Mouse (Mus musculus): ENCODE results near the gene Rft1. TPM values are rescaled to one million over a fixed set of nuclear protein-coding genes. Genes with fewer than 3 reads are reported as not detected.
A peak's percentile ranks its signal among the peaks of the same experiment; 100 is the strongest.

The Rft1 gene
- polyA plus RNA-seq, 1 experiment from 2014 or later = 14.8 TPM

DNA sequence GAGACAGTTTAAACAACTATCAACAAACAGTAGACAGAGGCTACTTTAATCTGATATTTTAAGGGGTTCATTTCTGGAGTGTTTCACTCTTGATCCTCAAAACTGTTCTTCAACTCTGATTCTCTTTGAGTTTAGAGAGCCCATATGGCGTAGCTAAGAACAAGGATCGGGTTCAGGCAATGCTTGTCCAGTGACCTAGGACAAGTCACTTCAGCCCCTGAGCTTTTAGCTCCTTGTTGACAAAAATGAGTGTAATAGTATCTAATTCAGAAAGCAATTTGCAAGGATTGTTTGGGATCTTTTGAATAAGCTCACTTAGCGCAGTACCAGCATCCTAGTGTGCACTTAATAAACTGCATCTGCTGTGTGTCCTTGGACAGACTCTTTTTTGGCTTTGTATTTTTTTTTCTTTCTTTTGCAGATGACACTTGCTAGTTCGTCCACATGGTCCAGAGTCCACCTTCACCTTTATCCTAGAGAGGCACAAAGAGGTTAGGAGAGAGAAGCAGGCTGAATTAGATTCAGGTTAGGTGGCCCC, 600 bp downstream of the Rft1 start:
- Histone ChIP-seq H3K4me3 (peak overlapping the region; percentile 94), H3K27me3 (ENCODE audit: low read depth, poor library complexity, severe bottlenecking) (no peaks in the 10 kb centered on the region), H3K36me3 (peaks cover 4% of the 10 kb centered on the region), H3K9me3 (replicated peaks) (no peaks in the 10 kb centered on the region), H3K4me1 (peaks cover 5% of the 10 kb centered on the region), H3K27ac (replicated peaks) (peak overlapping the region; percentile 98)
- WGBS = 54% methylated on average over 4 of the region's 4 CpGs
- no peak for DNase-seq (ENCODE audit: low spot score)

GRCm38 (mm10) chr14:30655531-30655930, 1.4 kb downstream of the Rft1 start:
- 88% methylated on average over 1 of the region's 1 CpGs for WGBS
- H3K27ac ChIP-seq (replicated peaks) = no peak overlapping the region
- H3K4me1 ChIP-seq = peaks cover 5% of the 10 kb centered on the region
- DNase-seq (ENCODE audit: low spot score) = no peak
- H3K9me3 ChIP-seq (replicated peaks) = no peaks in the 10 kb centered on the region
- H3K27me3 ChIP-seq (ENCODE audit: low read depth, poor library complexity, severe bottlenecking) = no peaks in the 10 kb centered on the region
- peaks cover 10% of the 10 kb centered on the region for H3K36me3 ChIP-seq
- no peak overlapping the region for H3K4me3 ChIP-seq

- H3K36me3 ChIP-seq = peaks cover 91% of the 10 kb centered on the region
- H3K4me1 ChIP-seq = no peaks in the 10 kb centered on the region
- no peak overlapping the region for H3K4me3 ChIP-seq
- DNase-seq (ENCODE audit: low spot score) = no peak
- WGBS = 85% methylated on average over 3 of the region's 3 CpGs
- no peaks in the 10 kb centered on the region for H3K9me3 ChIP-seq (replicated peaks)
- H3K27me3 ChIP-seq (ENCODE audit: low read depth, poor library complexity, severe bottlenecking) = no peaks in the 10 kb centered on the region
- H3K27ac ChIP-seq (replicated peaks) = no peak overlapping the region
Observed at GRCm38 (mm10) chr14:30666061-30666460, 11.9 kb downstream of the Rft1 start.

GRCm38 (mm10) chr14:30666604-30667003, 12.4 kb downstream of the Rft1 start:
- H3K36me3 ChIP-seq = peaks cover 86% of the 10 kb centered on the region
- WGBS = 91% methylated on average over 4 of the region's 4 CpGs
- H3K27me3 ChIP-seq (ENCODE audit: low read depth, poor library complexity, severe bottlenecking) = no peaks in the 10 kb centered on the region
- no peaks in the 10 kb centered on the region for H3K4me1 ChIP-seq
- DNase-seq (ENCODE audit: low spot score) = no peak
- H3K9me3 ChIP-seq (replicated peaks) = no peaks in the 10 kb centered on the region
- H3K27ac ChIP-seq (replicated peaks) = no peak overlapping the region
- H3K4me3 ChIP-seq = no peak overlapping the region

DNA sequence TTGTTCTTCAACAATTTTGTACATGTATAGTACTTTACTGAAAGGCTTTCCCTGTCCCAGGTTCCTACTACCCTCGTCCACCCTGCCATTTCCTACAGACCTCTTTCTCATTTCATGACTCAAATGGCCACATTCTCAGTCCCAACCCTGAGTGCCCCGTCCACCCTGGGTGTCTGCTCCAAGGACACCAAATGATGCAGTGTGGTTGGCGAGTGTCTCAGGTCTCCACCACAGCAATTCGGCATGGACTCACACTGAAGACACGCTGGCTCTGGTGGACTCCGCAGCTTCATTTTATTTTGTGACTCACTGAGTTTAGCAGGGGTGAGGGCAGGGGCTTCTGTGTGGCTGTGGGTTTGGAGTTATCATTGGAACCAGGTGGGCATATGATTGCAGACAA, 16.0 kb downstream of the Rft1 start:
- H3K27me3 ChIP-seq (ENCODE audit: low read depth, poor library complexity, severe bottlenecking) = no peaks in the 10 kb centered on the region
- H3K4me3 ChIP-seq = no peak overlapping the region
- H3K9me3 ChIP-seq (replicated peaks) = no peaks in the 10 kb centered on the region
- H3K27ac ChIP-seq (replicated peaks) = no peak overlapping the region
- peaks cover 69% of the 10 kb centered on the region for H3K36me3 ChIP-seq
- no peak for DNase-seq (ENCODE audit: low spot score)
- no peaks in the 10 kb centered on the region for H3K4me1 ChIP-seq
- 93% methylated on average over 6 of the region's 6 CpGs for whole genome bisulfite sequencing

GRCm38 (mm10) chr14:30671095-30671985, 17.2 kb downstream of the Rft1 start:
- H3K27ac ChIP-seq (replicated peaks) = no peak overlapping the region
- no peaks in the 10 kb centered on the region for H3K4me1 ChIP-seq
- no peak for DNase-seq (ENCODE audit: low spot score)
- peaks cover 65% of the 10 kb centered on the region for H3K36me3 ChIP-seq
- H3K4me3 ChIP-seq = no peak overlapping the region
- WGBS = 77% methylated on average over 15 of the region's 15 CpGs
- H3K27me3 ChIP-seq (ENCODE audit: low read depth, poor library complexity, severe bottlenecking) = no peaks in the 10 kb centered on the region
- no peaks in the 10 kb centered on the region for H3K9me3 ChIP-seq (replicated peaks)

- DNase-seq (ENCODE audit: low spot score) = peak; percentile 82
- 14% methylated on average over 3 of the region's 3 CpGs for WGBS
- no peak overlapping the region for H3K4me3 ChIP-seq
- no peaks in the 10 kb centered on the region for H3K27me3 ChIP-seq (ENCODE audit: low read depth, poor library complexity, severe bottlenecking)
- H3K27ac ChIP-seq (replicated peaks) = no peak overlapping the region
- no peaks in the 10 kb centered on the region for H3K4me1 ChIP-seq
- H3K9me3 ChIP-seq (replicated peaks) = no peaks in the 10 kb centered on the region
- H3K36me3 ChIP-seq = peaks cover 65% of the 10 kb centered on the region
Observed at GRCm38 (mm10) chr14:30671986-30672312, 17.8 kb downstream of the Rft1 start.

- no peak overlapping the region for H3K4me3 ChIP-seq
- H3K9me3 ChIP-seq (replicated peaks) = no peaks in the 10 kb centered on the region
- no peaks in the 10 kb centered on the region for H3K4me1 ChIP-seq
- H3K27me3 ChIP-seq (ENCODE audit: low read depth, poor library complexity, severe bottlenecking) = no peaks in the 10 kb centered on the region
- H3K36me3 ChIP-seq = peaks cover 65% of the 10 kb centered on the region
- 70% methylated on average over 6 of the region's 6 CpGs for WGBS
- no peak overlapping the region for H3K27ac ChIP-seq (replicated peaks)
- DNase-seq (ENCODE audit: low spot score) = no peak
Observed at GRCm38 (mm10) chr14:30674947-30675346, 20.8 kb downstream of the Rft1 start.

DNA sequence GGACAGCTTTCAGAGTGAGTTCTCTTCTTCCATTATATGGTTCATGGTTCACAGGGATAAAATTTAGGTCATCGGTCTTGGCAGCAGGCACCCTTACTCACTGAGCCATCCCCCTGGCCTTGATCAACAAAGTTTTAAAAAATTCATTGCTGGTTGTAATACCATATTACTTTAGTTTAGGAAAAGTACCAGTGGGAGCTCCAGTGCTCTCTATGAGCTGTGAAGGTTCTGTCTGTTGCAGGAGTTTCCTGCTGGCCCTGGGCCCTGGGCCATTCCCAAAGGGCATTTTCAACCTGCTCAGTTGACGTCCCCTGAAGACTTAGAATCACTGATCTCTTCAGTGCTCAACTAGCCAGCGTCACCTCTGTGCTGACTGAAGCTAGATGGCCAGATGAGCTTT, 28.0 kb downstream of the Rft1 start:
- H3K27ac ChIP-seq (replicated peaks) = no peak overlapping the region
- H3K9me3 ChIP-seq (replicated peaks) = no peaks in the 10 kb centered on the region
- H3K36me3 ChIP-seq = peaks cover 80% of the 10 kb centered on the region
- DNase-seq (ENCODE audit: low spot score) = no peak
- 91% methylated on average over 3 of the region's 3 CpGs for WGBS
- H3K4me1 ChIP-seq = no peaks in the 10 kb centered on the region
- no peaks in the 10 kb centered on the region for H3K27me3 ChIP-seq (ENCODE audit: low read depth, poor library complexity, severe bottlenecking)
- no peak overlapping the region for H3K4me3 ChIP-seq

GRCm38 (mm10) chr14:30690685-30691084, 36.5 kb downstream of the Rft1 start:
- H3K27ac ChIP-seq (replicated peaks) = no peak overlapping the region
- H3K27me3 ChIP-seq (ENCODE audit: low read depth, poor library complexity, severe bottlenecking) = no peaks in the 10 kb centered on the region
- no peak overlapping the region for H3K4me3 ChIP-seq
- no peaks in the 10 kb centered on the region for H3K4me1 ChIP-seq
- peaks cover 42% of the 10 kb centered on the region for H3K36me3 ChIP-seq
- H3K9me3 ChIP-seq (replicated peaks) = no peaks in the 10 kb centered on the region
- WGBS = 95% methylated on average over 3 of the region's 3 CpGs
- DNase-seq (ENCODE audit: low spot score) = no peak

- Histone ChIP-seq H3K27ac (replicated peaks) (no peak overlapping the region), H3K4me3 (no peak overlapping the region), H3K36me3 (peaks cover 29% of the 10 kb centered on the region), H3K4me1 (peaks cover 5% of the 10 kb centered on the region), H3K9me3 (replicated peaks) (no peaks in the 10 kb centered on the region), H3K27me3 (ENCODE audit: low read depth, poor library complexity, severe bottlenecking) (no peaks in the 10 kb centered on the region)
- DNase-seq (ENCODE audit: low spot score) = no peak
- 88% methylated on average over 6 of the region's 6 CpGs for WGBS
Observed at GRCm38 (mm10) chr14:30692439-30692838, 38.3 kb downstream of the Rft1 start.

GRCm38 (mm10) chr14:30694786-30695185, 40.6 kb downstream of the Rft1 start:
- Histone ChIP-seq H3K27ac (replicated peaks) (no peak overlapping the region), H3K36me3 (peaks cover 17% of the 10 kb centered on the region), H3K27me3 (ENCODE audit: low read depth, poor library complexity, severe bottlenecking) (no peaks in the 10 kb centered on the region), H3K9me3 (replicated peaks) (no peaks in the 10 kb centered on the region), H3K4me3 (no peak overlapping the region), H3K4me1 (peaks cover 14% of the 10 kb centered on the region)
- no peak for DNase-seq (ENCODE audit: low spot score)
- 93% methylated on average over 2 of the region's 2 CpGs for WGBS

GRCm38 (mm10) chr14:30695609-30696008, 41.4 kb downstream of the Rft1 start:
- Histone ChIP-seq H3K36me3 (0 out of 2 replicates have a peak, but pooled peaks cover 9% of the 10 kb centered on the region), H3K4me3 (no peak overlapping the region), H3K4me1 (peaks cover 14% of the 10 kb centered on the region), H3K9me3 (replicated peaks) (no peaks in the 10 kb centered on the region), H3K27me3 (ENCODE audit: low read depth, poor library complexity, severe bottlenecking) (no peaks in the 10 kb centered on the region), H3K27ac (replicated peaks) (no peak overlapping the region)
- DNase-seq (ENCODE audit: low spot score) = no peak
- 91% methylated on average over 4 of the region's 4 CpGs for WGBS
